Mouse (Mus musculus) MEL (cell line): ENCODE measurements around the gene Sec24c. TPM values are rescaled to one million over a fixed set of nuclear protein-coding genes. Genes with fewer than 3 reads are reported as not detected.

Experiments used
- DNase-seq: peaks from one replicate; pipeline ENCODE4 v3.0.0; 2011; ENCODE audit warnings: low read depth, low spot score
- H3K27ac ChIP-seq: 2 replicates; pipeline ENCODE4 v1.5.1; 2012; ENCODE audit warnings: low read depth, mild to moderate bottlenecking, control low read depth, low read length, moderate library complexity; ENCODE audit not compliant: control insufficient read depth
- H3K27me3 ChIP-seq, 2 experiments: fragments of 150-350 bp in 1 of 2; sonication (generic) in 1 of 2; 2 replicates each; pipeline ENCODE4 v1.6.1; 2012; ENCODE audit warnings: low read length in 2 of 2, mild to moderate bottlenecking in 2 of 2, improper control_type of control experiment in 1 of 2, moderate library complexity in 1 of 2; ENCODE audit not compliant: insufficient read depth in 2 of 2, control insufficient read depth in 1 of 2
- H3K36me3 ChIP-seq, 2 experiments: 2 replicates each; pipeline ENCODE4 v1.6.1; 2012 to 2014; ENCODE audit warnings: low read length in 2 of 2, improper control_type of control experiment in 1 of 2, inconsistent platforms in 1 of 2, mild to moderate bottlenecking in 1 of 2; ENCODE audit not compliant: insufficient read depth in 2 of 2, control insufficient read depth in 1 of 2
- H3K4me1 ChIP-seq, 2 experiments: fragments of 150-350 bp in 1 of 2; sonication (generic) in 1 of 2; 2 replicates each; pipeline ENCODE4 v1.6.1; 2012; ENCODE audit warnings: low read length in 2 of 2, improper control_type of control experiment in 1 of 2, mild to moderate bottlenecking in 1 of 2; ENCODE audit not compliant: insufficient read depth in 2 of 2, control insufficient read depth in 1 of 2
- H3K4me3 ChIP-seq, 2 experiments: fragments of 150-350 bp in 1 of 2; sonication (generic) in 1 of 2; 2 replicates each; pipeline ENCODE4 v1.5.1; 2012; ENCODE audit warnings: low read depth in 2 of 2, low read length in 2 of 2, mild to moderate bottlenecking in 2 of 2, moderate library complexity in 2 of 2, control low read depth in 1 of 2, improper control_type of control experiment in 1 of 2; ENCODE audit not compliant: control insufficient read depth in 1 of 2, insufficient read depth in 1 of 2
- H3K79me2 ChIP-seq: 2 replicates; pipeline ENCODE4 v1.6.1; 2012; ENCODE audit warnings: mild to moderate bottlenecking, low read length, moderate library complexity; ENCODE audit not compliant: control insufficient read depth, poor library complexity, insufficient read depth
- H3K9ac ChIP-seq: 2 replicates; pipeline ENCODE4 v1.6.1; 2012; ENCODE audit warnings: low read depth, mild to moderate bottlenecking, control low read depth, low read length, moderate library complexity; ENCODE audit not compliant: control insufficient read depth, poor library complexity, severe bottlenecking
- H3K9me3 ChIP-seq: fragments of 150-350 bp; sonication (generic); replicated peaks from 2 replicates; pipeline ENCODE4 v1.6.1; 2012; ENCODE audit warnings: mild to moderate bottlenecking, low read length, improper control_type of control experiment, moderate library complexity; ENCODE audit not compliant: insufficient read depth
- CHD1 ChIP-seq: IDR thresholded peaks from 2 replicates; pipeline ENCODE4 v1.6.1; 2012; ENCODE audit warnings: low read depth, mild to moderate bottlenecking, inconsistent platforms, low read length, improper control_type of control experiment
- CHD2 ChIP-seq: IDR thresholded peaks from 2 replicates; pipeline ENCODE4 v1.6.1; 2011; ENCODE audit warnings: low read length, improper control_type of control experiment
- CTCF ChIP-seq, 3 experiments: IDR thresholded peaks in 2 of 3; conservative IDR thresholded peaks in 1 of 3; 2 replicates each; pipeline ENCODE4 v1.5.1; 2011 to 2012; ENCODE audit warnings: low read length in 3 of 3, low read depth in 2 of 3, mild to moderate bottlenecking in 2 of 3, improper control_type of control experiment in 1 of 3, inconsistent platforms in 1 of 3, mixed read lengths in 1 of 3, moderate library complexity in 1 of 3; ENCODE audit not compliant: control insufficient read depth in 1 of 3, insufficient read depth in 1 of 3, poor library complexity in 1 of 3, severe bottlenecking in 1 of 3
- E2F4 ChIP-seq: IDR thresholded peaks from 2 replicates; pipeline ENCODE4 v1.6.1; 2011; ENCODE audit warnings: low read depth, low read length, improper control_type of control experiment, borderline replicate concordance
- ELF1 ChIP-seq: IDR thresholded peaks from 2 replicates; pipeline ENCODE4 v1.6.1; 2014; ENCODE audit warnings: low read depth, mild to moderate bottlenecking, inconsistent platforms, low read length, improper control_type of control experiment, moderate library complexity
- EP300 ChIP-seq, 2 experiments: IDR thresholded peaks; 2 replicates each; pipeline ENCODE4 v1.6.1; 2011; ENCODE audit warnings: improper control_type of control experiment in 2 of 2, low read length in 2 of 2, low read depth in 1 of 2, mild to moderate bottlenecking in 1 of 2
- ETS1 ChIP-seq: IDR thresholded peaks from 2 replicates; pipeline ENCODE4 v1.6.1; 2012; ENCODE audit warnings: low read depth, mild to moderate bottlenecking, inconsistent platforms, low read length, improper control_type of control experiment, moderate library complexity
- GABPA ChIP-seq: IDR thresholded peaks from 2 replicates; pipeline ENCODE4 v1.6.1; 2012; ENCODE audit warnings: low read depth, mild to moderate bottlenecking, inconsistent platforms, low read length, improper control_type of control experiment, moderate library complexity
- GATA1 ChIP-seq: IDR thresholded peaks from 2 replicates; pipeline ENCODE4 v1.6.1; 2011; ENCODE audit warnings: low read depth, low read length, improper control_type of control experiment
- HCFC1 ChIP-seq: IDR thresholded peaks from 2 replicates; pipeline ENCODE4 v1.6.1; 2012; ENCODE audit warnings: low read depth, mild to moderate bottlenecking, inconsistent platforms, low read length, improper control_type of control experiment, moderate library complexity
- JUND ChIP-seq: IDR thresholded peaks from 2 replicates; pipeline ENCODE4 v1.6.1; 2011; ENCODE audit warnings: low read depth, mild to moderate bottlenecking, improper control_type of control experiment, low read length
- KAT2A ChIP-seq: conservative IDR thresholded peaks from 2 replicates; pipeline ENCODE4 v1.6.1; 2012; ENCODE audit warnings: low read depth, low read length, improper control_type of control experiment, inconsistent platforms
- MAFK ChIP-seq: IDR thresholded peaks from 2 replicates; pipeline ENCODE4 v1.6.1; 2011; ENCODE audit warnings: low read depth, mild to moderate bottlenecking, low read length, improper control_type of control experiment, borderline replicate concordance
- MAX ChIP-seq: IDR thresholded peaks from 2 replicates; pipeline ENCODE4 v1.6.1; 2011; ENCODE audit warnings: low read length, improper control_type of control experiment
- MAZ ChIP-seq: IDR thresholded peaks from 2 replicates; pipeline ENCODE4 v1.6.1; 2012; ENCODE audit warnings: low read depth, mild to moderate bottlenecking, inconsistent platforms, low read length, improper control_type of control experiment
- MXI1 ChIP-seq: IDR thresholded peaks from 2 replicates; pipeline ENCODE4 v1.6.1; 2011; ENCODE audit warnings: mild to moderate bottlenecking, low read depth, low read length, improper control_type of control experiment
- MYB ChIP-seq: IDR thresholded peaks from 2 replicates; pipeline ENCODE4 v1.6.1; 2011; ENCODE audit warnings: mild to moderate bottlenecking, low read depth, low read length, improper control_type of control experiment
- MYC ChIP-seq: IDR thresholded peaks from 2 replicates; pipeline ENCODE4 v1.6.1; 2011; ENCODE audit warnings: low read depth, mild to moderate bottlenecking, low read length, improper control_type of control experiment, moderate library complexity
- NELFE ChIP-seq: IDR thresholded peaks from 2 replicates; pipeline ENCODE4 v1.6.1; 2011; ENCODE audit warnings: low read depth, low read length, improper control_type of control experiment
- NRF1 ChIP-seq: IDR thresholded peaks from 2 replicates; pipeline ENCODE4 v1.6.1; 2014; ENCODE audit warnings: low read depth, mild to moderate bottlenecking, inconsistent platforms, low read length, improper control_type of control experiment, moderate library complexity; ENCODE audit not compliant: poor library complexity, insufficient read depth, severe bottlenecking
- POLR2A ChIP-seq, 2 experiments: IDR thresholded peaks; 2 replicates each; pipeline ENCODE4 v1.6.1; 2011 to 2012; ENCODE audit warnings: low read length in 2 of 2, mild to moderate bottlenecking in 2 of 2, control low read depth in 1 of 2, improper control_type of control experiment in 1 of 2, low read depth in 1 of 2, moderate library complexity in 1 of 2; ENCODE audit not compliant: control insufficient read depth in 1 of 2, insufficient read depth in 1 of 2, poor library complexity in 1 of 2
- POLR2AphosphoS2 ChIP-seq: IDR thresholded peaks from 2 replicates; pipeline ENCODE4 v1.6.1; 2011; ENCODE audit warnings: low read length, improper control_type of control experiment
- SIN3A ChIP-seq: IDR thresholded peaks from 2 replicates; pipeline ENCODE4 v1.6.1; 2012; ENCODE audit warnings: low read length, improper control_type of control experiment, inconsistent platforms
- SMC3 ChIP-seq: IDR thresholded peaks from 2 replicates; pipeline ENCODE4 v1.6.1; 2011; ENCODE audit warnings: low read depth, low read length, improper control_type of control experiment
- TAL1 ChIP-seq: IDR thresholded peaks from 2 replicates; pipeline ENCODE4 v1.6.1; 2012; ENCODE audit warnings: mild to moderate bottlenecking, inconsistent platforms, low read length, moderate library complexity, mixed read lengths
- TBP ChIP-seq: IDR thresholded peaks from 2 replicates; pipeline ENCODE4 v1.8.0; 2011; ENCODE audit warnings: low read depth, low read length, improper control_type of control experiment
- TCF12 ChIP-seq: IDR thresholded peaks from 2 replicates; pipeline ENCODE4 v1.6.1; 2014; ENCODE audit warnings: low read depth, mild to moderate bottlenecking, inconsistent platforms, low read length, improper control_type of control experiment, moderate library complexity
- UBTF ChIP-seq: IDR thresholded peaks from 2 replicates; pipeline ENCODE4 v1.6.1; 2012; ENCODE audit warnings: low read depth, mild to moderate bottlenecking, inconsistent platforms, low read length, improper control_type of control experiment, moderate library complexity, borderline replicate concordance; ENCODE audit not compliant: insufficient read depth
- USF1 ChIP-seq: IDR thresholded peaks from 2 replicates; pipeline ENCODE4 v1.6.1; 2014; ENCODE audit warnings: low read depth, mild to moderate bottlenecking, inconsistent platforms, low read length, improper control_type of control experiment, moderate library complexity
- USF2 ChIP-seq, 2 experiments: IDR thresholded peaks; 2 replicates each; pipeline ENCODE4 v1.6.1; 2011 to 2012; ENCODE audit warnings: improper control_type of control experiment in 2 of 2, low read length in 2 of 2, borderline replicate concordance in 1 of 2, inconsistent platforms in 1 of 2, low read depth in 1 of 2, mild to moderate bottlenecking in 1 of 2; ENCODE audit not compliant: insufficient read depth in 1 of 2
- ZC3H11A ChIP-seq: IDR thresholded peaks from 2 replicates; pipeline ENCODE4 v1.6.1; 2012; ENCODE audit warnings: low read depth, mild to moderate bottlenecking, inconsistent platforms, low read length, improper control_type of control experiment
- ZKSCAN1 ChIP-seq: IDR thresholded peaks from 2 replicates; pipeline ENCODE4 v1.6.1; 2012; ENCODE audit warnings: low read depth, mild to moderate bottlenecking, inconsistent platforms, low read length, improper control_type of control experiment, moderate library complexity
- ZMIZ1 ChIP-seq: IDR thresholded peaks from 2 replicates; pipeline ENCODE4 v1.6.1; 2012; ENCODE audit warnings: low read depth, mild to moderate bottlenecking, inconsistent platforms, low read length, improper control_type of control experiment, moderate library complexity
- ZNF384 ChIP-seq: IDR thresholded peaks from 2 replicates; pipeline ENCODE4 v1.6.1; 2012; ENCODE audit warnings: low read depth, mild to moderate bottlenecking, inconsistent platforms, low read length, improper control_type of control experiment
- polyA plus RNA-seq, 2 experiments: library from polyadenylated mRNA; stranded (reverse) in 1 of 2; unstranded in 1 of 2; fragments of >175 nt in 1 of 2; fragments of >200 nt in 1 of 2; gene quantifications; 2 replicates each; pipeline versions ENCODE4 v1.2.1 to v1.2.4; 2012; ENCODE audit warnings: low replicate concordance in 2 of 2, low read depth in 1 of 2; ENCODE audit not compliant: insufficient read length in 2 of 2, insufficient read depth in 1 of 2, missing spikeins in 1 of 2
- total RNA-seq: library from RNA; depleted of rRNA; stranded (reverse); fragments of 300-350 nt; gene quantifications from 2 replicates; pipeline ENCODE4 v1.2.3, GENCODE M21; 2012; rRNA removed

Gene Sec24c
- total RNA-seq (68.5 and 83.9 TPM in 2 replicates), polyA plus RNA-seq (100 to 1,000 TPM; 121 to 263 TPM)

DNA sequence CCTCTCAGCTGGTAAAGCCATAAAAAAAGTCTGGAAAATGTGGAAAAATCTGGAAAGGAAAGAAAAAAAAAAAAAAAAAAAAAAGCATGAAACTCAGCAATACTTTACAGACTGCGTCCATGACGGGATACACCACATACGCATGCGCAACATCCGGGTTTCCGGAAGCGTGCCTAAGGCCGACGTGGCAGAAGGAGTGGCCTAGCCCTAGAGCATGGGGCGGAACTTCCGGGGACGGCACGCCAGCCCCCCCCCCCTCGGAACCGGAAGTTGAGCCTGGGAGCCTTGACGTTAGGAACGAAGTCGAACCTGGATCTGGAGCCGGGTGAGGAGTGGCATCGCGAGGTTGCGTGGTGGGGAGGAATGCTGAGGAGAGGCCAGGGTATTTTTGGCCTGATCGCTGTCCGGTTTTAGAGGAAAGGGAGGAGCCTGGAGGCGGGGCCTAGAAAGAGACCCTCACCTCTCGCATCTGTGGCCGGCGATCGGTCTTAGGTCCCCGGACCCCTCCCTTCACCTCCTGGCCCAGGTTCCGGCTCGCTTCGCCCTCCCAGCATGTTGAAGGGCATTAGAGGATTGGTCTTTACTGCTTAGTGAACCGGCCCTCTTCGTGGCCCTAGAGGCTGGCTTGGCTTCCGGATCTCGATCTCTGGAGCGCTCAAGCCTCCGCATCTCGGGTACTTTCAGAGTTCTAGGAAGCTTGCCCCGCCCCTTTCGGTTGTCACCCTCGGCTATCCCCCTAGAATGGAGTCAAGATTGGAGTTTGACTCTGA lies at the start of gene Sec24c:
TSS of gene Sec24c (plus strand) at position 245 of the 770 bp plus-strand sequence.
- no peaks in the 10 kb centered on the region for H3K27me3 ChIP-seq
- H3K9ac ChIP-seq: peak within 1 kb of the TSS; percentile 91
- H3K79me2 ChIP-seq: peaks cover 17% of the 10 kb centered on the region
- peaks cover 16 to 19% of the 10 kb centered on the region in 2 experiments for H3K36me3 ChIP-seq
- peak within 1 kb of the TSS; percentile 89 to 93 for H3K4me3 ChIP-seq
- H3K27ac ChIP-seq: peak within 1 kb of the TSS; percentile 82
- peaks cover 8 to 11% of the 10 kb centered on the region in 2 experiments for H3K4me1 ChIP-seq
- DNase-seq: peak; percentile 99
- no peaks in the 10 kb centered on the region for H3K9me3 ChIP-seq
- TF ChIP-seq MAX: no peak; the same call in none of the 2 replicates
- peak; percentile 58; the same call in 1 of the 2 replicates for TF ChIP-seq POLR2AphosphoS2
- no peak for TF ChIP-seq MYB
- no peak for TF ChIP-seq USF1
- TF ChIP-seq NELFE: peak; percentile 50
- TF ChIP-seq E2F4: 0 out of 2 replicates have a peak, but pooled peaks have one; percentile 38
- TF ChIP-seq KAT2A: peak; percentile 68
- TF ChIP-seq CTCF (IDR thresholded peaks at IDR 0.05 in 2 of 3, conservative IDR thresholded peaks at IDR 0.05 in 1 of 3; ENCODE audit: control insufficient read depth in 1 of 3, insufficient read depth in 1 of 3, low read depth in 2 of 3, low read length in 3 of 3, poor library complexity in 1 of 3, severe bottlenecking in 1 of 3): no peak
- TF ChIP-seq UBTF: 0 out of 2 replicates have a peak, but pooled peaks have one; percentile 51
- TF ChIP-seq SMC3: no peak
- TF ChIP-seq SIN3A: peak; percentile 82
- peak; percentile 95 for TF ChIP-seq ELF1
- no peak for TF ChIP-seq CHD1
- TF ChIP-seq ZNF384: peak; percentile 96
- peak; percentile 90 for TF ChIP-seq HCFC1
- TF ChIP-seq MXI1: peak; percentile 56
- TF ChIP-seq CHD2: 0 out of 2 replicates have a peak, but pooled peaks have one; percentile 8
- peak; percentile 94 for TF ChIP-seq NRF1
- TF ChIP-seq ZC3H11A: no peak
- no peak for TF ChIP-seq JUND
- TF ChIP-seq MAZ: peak; percentile 95
- TF ChIP-seq GABPA: no peak
- TF ChIP-seq GATA1: 0 out of 2 replicates have a peak, but pooled peaks have one; percentile 18
- TF ChIP-seq USF2 (IDR thresholded peaks at IDR 0.05; ENCODE audit: borderline replicate concordance in 1 of 2, insufficient read depth in 1 of 2, low read depth in 1 of 2, low read length in 2 of 2): no peak
- TF ChIP-seq ZMIZ1: peak; percentile 56; the same call in 1 of the 2 replicates
- TF ChIP-seq MYC: peak; percentile 94; the same call in 1 of the 2 replicates
- TF ChIP-seq ZKSCAN1: no peak
- TF ChIP-seq MAFK: no peak
- TF ChIP-seq TAL1: no peak
- 0 out of 4 replicates have a peak, but pooled peaks of 1 of the 2 experiments have one; percentile 5 for TF ChIP-seq EP300 (IDR thresholded peaks at IDR 0.05; ENCODE audit: low read depth in 1 of 2, low read length in 2 of 2)
- peak; percentile 46 to 82; a peak in 3 of 4 replicates for TF ChIP-seq POLR2A (IDR thresholded peaks at IDR 0.05; ENCODE audit: control insufficient read depth in 1 of 2, insufficient read depth in 1 of 2, low read depth in 1 of 2, low read length in 2 of 2, poor library complexity in 1 of 2)
- peak; percentile 87 for TF ChIP-seq TBP
- peak; percentile 20; the same call in 1 of the 2 replicates for TF ChIP-seq ETS1
- peak; percentile 54; the same call in 1 of the 2 replicates for TF ChIP-seq TCF12
